Mouse (Mus musculus): ENCODE measurements around the gene Ppp2r5b.

GRCm38 (mm10) chr19:6273998-6274608 lies 38.4 kb upstream of the Ppp2r5b start:
- no peak for TF ChIP-seq POLR2A (IDR thresholded peaks at IDR 0.05; ENCODE audit: borderline replicate concordance, extremely low read depth, low read depth, low read length)
- TF ChIP-seq CTCF (IDR thresholded peaks at IDR 0.05; ENCODE audit: insufficient read depth, low read length), result no peak

Measured in lung, adult 2 months (tissue).